Mouse (Mus musculus) hindlimb bud, embryonic 11.5 days (tissue): ENCODE results near the gene Hist3h2a.

ENCODE experiments used
- DNase-seq: peaks from one replicate; pipeline ENCODE4 v3.0.0-alpha.2; 2012; ENCODE audit warnings: low read depth, low spot score; ENCODE audit errors: extremely low spot score

The Hist3h2a gene

DNA sequence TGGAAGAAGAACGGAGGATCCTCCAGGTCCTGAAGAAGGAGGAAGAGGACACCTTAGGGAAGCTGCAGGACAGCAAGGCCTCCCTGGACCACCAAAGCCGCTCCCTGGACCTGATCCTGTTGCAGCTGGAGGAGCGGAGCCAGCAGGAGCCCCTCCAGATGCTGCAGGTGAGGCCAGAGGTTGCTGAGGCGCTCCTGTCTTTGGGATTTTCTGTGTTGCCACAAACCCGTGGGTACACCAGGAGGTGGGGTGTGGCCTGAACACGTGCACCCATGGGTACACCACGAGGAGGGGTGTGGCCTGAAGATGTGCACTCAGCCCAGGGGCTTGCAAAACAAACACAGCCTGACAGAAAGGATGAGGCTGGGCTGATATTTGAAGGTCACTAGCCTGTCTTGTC, 14.1 kb downstream of the Hist3h2a start:
- DNase-seq: no peak

DNA sequence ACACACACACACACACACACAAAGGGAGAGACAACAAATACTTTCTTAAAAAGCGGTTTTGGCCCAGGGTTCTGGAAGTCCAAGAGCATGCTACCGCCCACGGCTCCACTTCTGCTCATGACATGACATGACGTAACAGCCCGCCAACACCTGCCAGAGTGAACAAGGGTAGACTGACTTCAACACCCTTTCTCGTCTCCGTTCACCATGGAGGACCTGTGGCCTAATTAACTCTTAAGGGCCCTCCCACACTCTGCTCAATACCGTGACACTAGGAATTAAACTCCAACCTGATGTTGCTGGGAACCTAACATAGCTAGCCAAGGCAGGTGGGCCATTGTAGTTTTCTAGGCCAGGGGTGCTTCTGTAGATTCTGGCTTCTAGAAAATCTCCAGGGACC, 14.5 kb downstream of the Hist3h2a start:
- no peak for DNase-seq

DNA sequence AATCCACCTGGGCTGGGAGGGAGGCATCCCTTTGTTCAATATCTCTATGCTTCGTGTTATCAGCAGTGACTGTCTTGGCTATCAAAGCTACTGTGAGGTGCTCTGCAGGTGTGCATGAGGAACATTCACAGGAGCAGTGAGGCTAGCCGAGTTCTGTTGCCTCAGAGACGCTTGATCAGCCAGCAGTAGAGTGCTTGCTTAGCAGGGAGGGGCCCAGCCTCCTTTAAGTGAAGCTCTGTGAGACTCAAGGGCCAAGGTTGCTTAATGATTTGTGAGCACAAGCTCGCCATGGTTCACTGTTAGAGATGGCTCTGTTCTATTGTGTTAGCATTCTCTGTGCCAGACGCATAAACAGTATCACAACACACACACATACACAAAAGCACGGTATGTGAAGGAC, 15.2 kb downstream of the Hist3h2a start:
- DNase-seq: no peak

DNA sequence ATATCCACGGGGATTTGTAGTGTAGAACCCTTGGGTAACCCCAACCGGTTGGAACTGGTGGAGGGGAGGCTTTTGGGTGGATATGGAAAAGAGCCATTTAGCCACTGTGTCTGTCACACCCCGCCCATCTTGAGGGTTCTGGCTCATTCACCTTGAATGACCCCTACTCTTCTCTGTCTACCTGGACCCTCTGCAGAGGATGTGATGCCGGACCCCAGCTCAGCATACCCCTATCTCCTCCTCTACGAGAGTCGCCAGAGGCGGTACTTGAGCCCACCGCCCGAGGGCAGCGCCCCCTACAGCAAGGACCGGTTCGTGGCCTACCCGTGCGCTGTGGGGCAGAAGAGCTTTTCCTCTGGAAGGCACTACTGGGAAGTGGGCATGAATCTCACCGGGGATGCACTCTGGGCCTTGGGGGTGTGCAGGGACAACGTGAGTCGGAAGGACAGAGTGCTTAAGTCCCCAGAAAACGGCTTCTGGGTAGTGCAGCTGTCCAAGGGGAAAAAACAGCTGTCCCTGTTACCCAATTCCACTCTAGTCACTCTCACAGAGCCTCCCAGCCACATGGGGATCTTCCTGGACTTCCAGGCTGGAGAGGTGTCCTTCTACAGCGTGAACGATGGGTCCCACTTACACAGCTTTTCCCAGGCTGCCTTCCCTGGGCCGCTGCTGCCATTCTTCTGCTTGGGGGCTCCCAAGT, 16.5 kb downstream of the Hist3h2a start:
- DNase-seq: no peak

DNA sequence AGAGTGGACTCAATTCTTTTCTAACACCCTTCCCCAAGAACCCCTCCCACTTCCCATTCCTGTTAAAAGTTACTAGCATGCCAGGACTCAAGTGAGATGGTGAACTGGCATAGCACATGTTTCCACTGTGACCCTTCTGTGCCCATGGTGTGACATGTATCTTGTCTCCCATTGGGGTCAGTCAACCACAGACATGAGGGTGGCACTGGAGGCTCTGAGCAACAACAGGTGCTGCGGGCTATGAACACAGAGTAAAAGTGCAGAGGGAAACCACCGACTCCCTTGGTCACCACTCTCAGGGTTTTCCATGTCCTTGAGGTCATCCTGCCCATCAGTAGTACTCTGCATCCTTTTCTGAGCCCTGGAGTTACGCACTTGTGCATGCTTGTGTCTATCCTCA, 17.3 kb downstream of the Hist3h2a start:
- DNase-seq: no peak

DNA sequence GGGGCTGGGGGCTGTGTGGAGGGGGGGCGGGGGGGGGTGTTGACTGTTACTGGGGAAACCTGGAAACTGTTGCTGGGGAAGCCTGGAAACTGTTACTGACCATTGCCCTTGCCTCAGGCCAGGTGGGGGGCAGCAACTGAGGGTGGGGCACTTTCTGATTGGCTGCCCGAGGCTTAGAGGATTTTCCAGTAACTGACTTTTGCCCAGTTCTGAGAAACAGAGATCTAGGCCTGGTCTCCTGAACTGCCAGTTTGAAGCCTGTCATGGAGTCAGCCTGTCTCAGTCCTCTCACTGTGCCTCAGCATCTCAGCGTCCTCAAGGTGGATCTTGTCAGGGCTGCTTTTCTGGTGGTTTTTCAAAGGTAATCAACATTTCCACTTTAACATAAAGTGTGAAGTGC, 19.9 kb downstream of the Hist3h2a start:
- DNase-seq: no peak

DNA sequence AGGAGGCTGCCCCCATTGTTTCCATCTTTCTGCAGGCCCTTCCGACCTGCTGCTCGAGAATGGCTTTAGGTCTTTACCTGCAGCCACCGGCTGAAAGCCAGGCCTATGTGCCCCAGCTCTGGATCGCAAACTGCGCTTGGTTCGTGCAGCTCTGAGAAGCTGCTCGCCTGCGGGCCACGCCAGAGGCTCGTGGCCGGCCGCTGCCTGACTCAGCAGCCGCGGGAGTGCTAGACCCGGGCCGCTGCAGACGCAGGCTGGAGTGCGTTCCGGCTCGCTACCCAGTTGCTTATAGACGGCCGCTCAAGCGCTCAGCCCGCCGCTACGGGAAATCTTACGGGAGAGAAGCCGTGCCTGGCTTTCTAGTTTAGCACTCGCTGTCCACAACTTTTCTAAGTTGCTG, 22.7 kb downstream of the Hist3h2a start:
- no peak for DNase-seq

DNA sequence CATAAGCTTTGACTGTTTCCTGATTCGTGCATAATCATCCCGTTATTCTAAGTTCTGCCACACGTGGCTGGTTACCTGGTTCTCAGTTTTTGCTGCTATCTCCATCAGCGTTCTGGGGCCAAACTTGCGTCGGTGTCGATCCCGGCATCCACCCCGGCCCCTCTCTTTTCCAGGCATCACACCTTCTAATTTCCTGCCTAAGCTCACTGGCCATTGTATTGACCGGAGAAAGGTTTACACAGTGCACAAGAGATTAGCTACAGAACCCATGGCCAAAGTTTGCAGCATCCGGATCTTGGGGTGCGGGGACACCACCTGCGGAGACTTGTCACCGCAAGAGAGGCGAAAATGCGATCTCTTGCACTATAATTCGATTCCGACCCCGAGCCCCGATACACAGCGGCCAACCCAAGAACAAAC, 23.1 kb downstream of the Hist3h2a start:
- DNase-seq: no peak

DNA sequence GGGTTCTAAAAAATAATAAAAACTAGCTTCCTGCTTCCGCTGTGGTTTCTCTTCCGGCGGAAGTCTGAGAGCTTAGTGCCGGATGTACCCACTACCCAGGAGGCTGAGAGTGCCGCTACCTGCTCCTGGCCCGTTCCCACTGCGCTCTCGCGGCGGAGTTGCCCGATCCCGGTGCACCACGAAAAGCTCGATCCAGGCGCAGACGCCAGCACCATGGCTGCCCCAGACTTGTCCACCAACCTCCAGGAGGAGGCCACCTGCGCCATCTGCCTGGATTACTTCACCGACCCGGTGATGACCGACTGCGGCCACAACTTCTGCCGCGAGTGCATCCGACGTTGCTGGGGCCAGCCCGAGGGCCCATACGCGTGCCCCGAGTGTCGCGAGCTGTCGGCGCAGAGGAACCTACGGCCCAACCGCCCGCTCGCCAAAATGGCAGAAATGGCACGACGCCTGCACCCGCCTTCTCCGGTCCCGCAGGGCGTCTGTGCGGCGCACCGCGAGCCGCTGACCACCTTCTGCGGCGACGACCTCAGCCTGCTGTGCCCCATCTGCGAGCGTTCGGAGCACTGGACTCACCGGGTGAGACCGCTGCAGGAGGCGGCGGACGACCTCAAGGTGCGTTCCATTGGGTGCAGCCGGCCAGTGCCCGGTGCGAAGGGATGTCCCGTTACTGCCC, 23.7 kb downstream of the Hist3h2a start, which contains the start of gene Trim11:
Gene Trim11, plus strand, starts transcription at position 67 of the 679 bp plus-strand sequence.
- DNase-seq: peak; percentile 66

DNA sequence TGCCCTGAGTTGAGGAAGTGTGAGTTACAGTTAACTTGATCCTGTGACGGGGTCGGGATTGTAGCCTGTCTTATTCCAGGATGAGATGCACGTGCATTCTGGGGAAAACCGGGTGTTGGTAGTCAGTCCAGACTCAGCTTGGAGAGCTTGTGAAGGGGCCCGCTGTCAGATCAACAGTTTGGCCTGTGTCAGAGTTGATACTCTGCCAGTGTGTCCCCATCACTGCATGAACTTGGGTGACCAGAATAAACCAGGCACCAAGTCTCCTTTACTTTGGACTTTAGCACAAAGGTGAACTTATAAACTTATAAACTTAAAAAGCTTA, 24.2 kb downstream of the Hist3h2a start:
- no peak for DNase-seq

DNA sequence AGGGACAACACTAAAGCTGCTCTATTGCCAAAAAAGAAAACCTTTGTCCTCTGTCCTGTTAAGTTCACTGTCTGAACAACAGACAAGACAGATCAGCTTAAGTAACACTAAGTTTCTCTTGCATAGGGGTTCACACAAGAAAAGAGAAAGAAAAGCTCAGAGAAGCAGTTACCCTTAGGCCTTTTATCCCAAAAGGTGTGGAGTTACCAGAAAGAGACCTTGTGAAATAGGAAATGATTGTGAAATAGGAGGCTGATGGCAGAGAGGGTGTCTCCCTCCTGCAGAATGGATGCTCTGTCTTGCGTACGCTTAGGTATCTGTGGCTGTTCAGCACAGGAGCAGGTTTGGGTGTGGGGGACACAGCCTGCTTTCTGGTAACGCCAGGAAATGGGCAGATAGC, 24.7 kb downstream of the Hist3h2a start:
- no peak for DNase-seq

DNA sequence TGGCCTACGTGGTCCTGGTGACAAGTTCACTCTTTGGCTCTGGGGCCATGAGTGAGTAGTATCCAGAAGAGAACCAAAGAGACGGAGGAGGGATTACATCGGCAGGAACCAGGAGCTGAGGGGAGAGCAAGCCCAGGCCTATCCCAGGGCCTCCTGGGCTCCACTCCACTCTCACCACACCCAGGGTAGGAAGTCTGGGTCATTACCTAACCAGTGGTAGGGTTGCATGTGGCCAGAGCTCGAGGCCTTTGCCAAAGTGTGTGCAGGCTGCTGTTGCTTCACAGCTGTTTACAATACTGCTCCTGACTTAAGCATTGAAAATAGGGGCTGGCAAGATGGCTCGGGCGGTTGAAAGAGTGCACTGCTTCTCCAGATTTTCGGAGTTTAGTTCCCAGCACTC, 25.2 kb downstream of the Hist3h2a start:
- DNase-seq: no peak

DNA sequence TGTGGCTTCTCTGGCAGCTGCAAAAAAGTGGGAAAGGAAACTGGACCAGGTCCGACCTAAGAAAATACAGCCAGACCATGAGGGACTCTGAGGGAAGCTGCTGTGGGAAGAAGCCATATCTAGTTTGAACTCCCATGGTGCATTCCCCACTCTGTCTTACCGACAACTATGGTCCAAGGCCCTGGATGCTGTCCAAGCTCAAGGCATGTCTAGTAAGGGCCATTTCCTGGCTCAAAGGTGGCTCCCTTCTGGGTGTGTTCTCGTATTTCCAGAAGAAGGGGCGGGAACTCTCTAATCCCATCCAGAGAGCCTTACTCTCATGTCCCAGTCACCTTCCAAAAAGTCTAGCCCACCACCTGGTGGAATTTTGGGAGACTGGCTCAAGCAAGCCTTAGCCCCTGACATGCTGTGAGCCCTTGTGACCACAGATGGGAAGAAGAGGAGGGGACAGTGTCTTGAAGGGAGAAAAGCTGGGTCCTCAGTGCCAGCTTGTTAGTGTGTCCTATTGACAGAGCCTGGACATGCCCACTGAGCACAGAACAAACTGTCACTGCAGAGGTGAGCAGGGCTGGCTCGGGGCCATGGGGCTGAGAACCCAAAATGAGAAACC, 26.0 kb downstream of the Hist3h2a start:
- DNase-seq: no peak

DNA sequence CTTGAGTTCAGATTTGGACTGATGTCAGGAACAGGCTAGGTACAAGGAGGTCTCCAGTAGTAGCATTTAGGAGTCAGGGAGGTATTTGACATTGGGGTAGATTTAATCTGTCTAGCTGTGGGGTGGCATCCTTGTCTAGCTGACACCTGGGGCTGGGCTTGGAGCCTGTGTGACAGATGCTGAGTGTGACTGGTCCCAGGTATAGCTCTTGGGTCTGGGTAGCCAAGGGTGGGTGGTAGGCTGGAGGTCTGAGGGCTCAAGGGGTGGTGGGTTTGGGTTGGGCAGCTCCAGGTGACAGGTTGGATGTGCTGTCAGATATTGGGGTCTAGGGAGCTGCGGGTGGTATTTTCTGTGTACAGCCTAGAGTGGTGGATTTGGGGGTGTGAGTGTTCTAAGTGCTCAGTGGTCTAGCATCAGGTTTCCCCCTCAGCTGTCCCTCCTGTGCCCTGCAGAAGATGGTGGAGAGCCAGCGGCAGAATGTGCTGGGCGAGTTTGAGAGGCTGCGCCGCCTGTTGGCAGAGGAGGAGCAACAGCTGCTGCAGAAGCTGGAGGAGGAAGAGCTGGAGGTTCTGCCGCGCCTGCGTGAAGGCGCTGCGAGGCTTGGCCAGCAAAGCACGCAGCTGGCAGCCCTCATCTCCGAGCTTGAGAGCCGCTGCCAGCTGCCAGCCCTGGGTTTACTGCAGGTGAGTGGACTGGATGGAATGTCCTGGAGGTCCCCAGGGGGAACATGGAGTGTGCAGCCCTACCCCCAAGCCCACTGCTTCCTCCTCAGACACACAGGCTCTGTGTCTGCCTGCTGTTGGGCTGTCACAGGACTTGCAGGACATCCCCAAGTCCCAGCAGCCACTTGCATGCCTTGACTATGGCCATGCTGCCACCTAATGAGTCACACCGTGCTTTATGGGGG, 27.3 kb downstream of the Hist3h2a start:
- DNase-seq: no peak

DNA sequence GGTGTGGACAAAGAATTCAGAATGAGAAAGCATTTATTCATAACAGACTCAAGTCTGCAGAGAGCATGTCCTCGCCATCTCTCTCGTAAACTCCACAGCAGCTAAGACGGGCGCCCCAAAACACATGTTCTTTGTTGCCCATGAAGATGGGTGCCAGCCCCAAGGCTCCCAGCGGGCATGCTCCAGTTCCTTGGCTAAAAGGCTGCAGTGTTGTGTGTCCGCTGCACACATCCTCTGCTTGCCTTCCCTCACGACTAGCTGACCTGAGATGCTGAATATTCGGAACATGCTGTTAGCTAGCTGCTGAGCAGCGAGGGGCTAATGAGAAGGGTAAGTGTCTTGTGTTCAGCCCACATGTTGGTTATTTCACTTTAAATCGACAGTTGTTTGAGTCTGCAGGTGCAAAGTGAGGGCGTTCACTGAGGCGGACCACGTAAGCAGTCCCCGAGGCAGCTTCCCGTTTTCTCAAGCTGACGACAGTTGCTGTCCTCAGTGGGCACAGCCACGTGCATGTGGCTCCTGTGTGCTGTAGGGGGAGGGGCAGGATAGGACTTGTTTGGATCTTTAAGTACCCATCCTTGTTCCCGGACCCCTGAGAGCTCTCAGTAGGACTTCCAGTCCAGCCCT, 28.1 kb downstream of the Hist3h2a start:
- DNase-seq: no peak

DNA sequence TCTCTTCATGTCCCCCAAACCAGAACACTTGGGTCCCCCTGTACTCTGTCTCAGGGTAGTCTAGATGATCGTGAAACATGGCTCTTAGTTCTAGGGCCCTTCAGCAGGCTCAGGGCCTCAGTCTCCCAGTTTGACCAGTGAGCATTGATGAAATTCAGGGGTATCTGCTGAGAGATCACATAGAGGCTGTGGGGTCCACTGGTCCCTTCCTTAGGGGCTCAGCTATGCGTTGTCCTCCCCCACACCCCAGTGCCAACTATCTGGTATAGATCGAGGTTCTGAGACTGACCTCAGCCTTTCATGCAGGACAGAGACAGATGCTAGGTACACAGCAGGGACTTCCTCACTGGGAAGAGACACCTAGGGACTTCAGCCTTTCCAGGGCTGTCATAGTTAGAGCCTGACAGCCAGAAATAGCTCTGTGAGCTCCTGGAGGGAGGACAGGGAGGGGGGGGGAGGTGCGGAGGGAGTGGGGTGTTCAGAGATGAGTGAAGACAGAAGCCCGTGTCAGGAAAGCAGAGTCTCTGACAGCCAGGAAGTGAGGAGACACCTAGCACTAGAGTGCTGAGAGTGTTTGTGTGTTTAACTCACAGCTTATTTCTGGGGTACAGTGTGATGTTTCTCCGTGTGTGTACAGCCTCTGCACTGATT, 29.3 kb downstream of the Hist3h2a start:
- DNase-seq: no peak

DNA sequence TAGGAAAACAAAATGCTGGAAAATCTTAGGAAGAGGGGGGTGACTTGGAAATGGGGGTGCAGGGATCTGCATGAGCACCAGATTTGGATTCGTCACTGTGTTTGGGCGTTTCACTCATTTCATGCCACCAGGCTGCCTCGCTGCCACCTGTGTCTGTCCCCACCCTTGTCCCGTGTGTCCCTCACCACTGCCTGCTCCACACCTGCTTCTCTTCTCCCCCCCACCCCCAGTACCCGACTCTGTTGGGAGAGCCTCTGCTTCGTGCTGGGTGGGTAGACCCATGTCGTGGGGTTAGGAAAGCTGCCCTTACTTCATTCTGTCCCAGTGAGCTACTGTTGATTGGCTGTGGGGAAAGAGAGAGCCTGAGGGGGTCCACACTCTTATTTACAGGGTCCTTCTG, 30.2 kb downstream of the Hist3h2a start:
- DNase-seq: no peak

DNA sequence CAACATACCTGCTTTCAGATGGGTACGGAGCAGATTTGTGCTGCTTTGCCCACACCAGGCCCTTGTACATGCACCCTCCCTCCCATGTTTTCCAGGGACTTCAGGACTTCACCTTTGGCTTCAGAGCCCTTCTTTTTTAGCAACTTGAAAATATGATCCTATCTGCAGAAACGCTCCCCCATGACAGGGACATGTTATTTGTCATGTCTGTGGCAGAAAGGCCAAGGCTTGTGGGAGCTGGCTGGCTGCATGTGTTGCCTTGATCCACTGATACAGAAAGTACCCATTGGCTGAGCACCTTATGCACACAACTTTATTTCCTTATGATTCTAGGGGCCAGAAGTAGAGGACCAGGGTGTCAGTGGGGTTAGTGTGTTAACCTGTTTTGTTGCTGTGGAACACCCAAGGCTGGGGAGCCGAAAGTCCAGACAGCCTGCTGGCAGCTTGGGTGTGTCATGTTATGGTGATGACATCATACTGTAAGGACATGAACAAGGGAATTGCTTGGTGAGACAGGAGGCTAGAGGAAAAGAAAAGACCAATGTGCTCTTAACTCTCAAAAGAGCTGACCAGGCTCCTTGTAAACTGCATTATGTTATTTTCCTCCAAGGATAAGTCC, 30.9 kb downstream of the Hist3h2a start:
- DNase-seq: no peak

DNA sequence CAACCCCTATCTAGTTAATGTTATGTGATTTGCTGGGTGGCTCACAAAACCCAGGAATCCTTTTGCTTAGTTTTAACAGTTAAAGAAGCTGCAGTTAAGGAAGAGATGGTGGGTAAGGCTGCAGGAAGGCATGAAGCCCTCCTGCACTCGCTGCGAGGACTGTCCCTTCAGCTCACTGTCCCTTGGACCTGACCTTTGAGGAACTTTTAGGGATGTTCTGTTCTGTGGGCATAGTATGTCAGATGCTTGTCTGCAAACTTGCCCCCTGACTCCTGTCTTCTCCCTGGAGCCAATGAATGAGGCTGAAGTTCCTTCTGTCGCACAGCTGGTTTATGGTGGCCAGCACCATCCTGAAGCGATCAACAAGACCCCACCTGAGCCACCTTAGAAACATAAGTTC, 34.7 kb downstream of the Hist3h2a start:
- DNase-seq: no peak

DNA sequence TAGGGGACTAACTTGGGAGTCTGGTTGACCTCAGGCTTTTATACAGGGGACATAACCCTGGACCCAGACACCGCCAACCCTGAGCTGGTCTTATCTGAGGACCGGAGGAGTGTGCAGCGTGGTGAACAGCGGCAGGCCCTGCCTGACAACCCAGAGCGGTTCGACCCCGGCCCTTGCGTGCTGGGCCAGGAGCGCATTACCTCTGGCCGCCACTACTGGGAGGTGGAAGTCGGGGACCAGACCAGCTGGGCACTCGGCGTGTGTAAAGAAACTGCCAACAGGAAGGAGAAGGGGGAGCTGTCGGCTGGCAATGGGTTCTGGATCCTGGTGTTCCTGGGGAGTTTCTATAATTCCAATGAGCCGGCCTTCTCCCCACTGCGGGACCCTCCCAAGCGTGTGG, 35.7 kb downstream of the Hist3h2a start:
- no peak for DNase-seq
